Mouse (Mus musculus) retina, adult 2 months (tissue): ENCODE data around the gene Prrt4.
"Not testable (repeated sequence)": the region's sequence is repeated elsewhere in the genome, so short reads cannot be mapped to it uniquely, and the experiment has no call there.

Experiments used
- DNase-seq: peaks from one replicate; pipeline ENCODE4 v3.0.0-alpha.2; 2012; ENCODE audit warnings: low read depth, low spot score

Gene Prrt4

GRCm38 (mm10) chr6:29178888-29179658 lies at the start of gene Prrt4:
Gene Prrt4 (minus strand): TSS chr6:29179584.
- no peak for DNase-seq

- not testable (repeated sequence) for DNase-seq
These were observed 38.3 kb upstream of the Prrt4 start for GRCm38 (mm10) chr6:29217717-29218116.

- DNase-seq: peak; percentile 78
These were observed 36.6 kb upstream of the Prrt4 start, which contains the start of gene Impdh1 for GRCm38 (mm10) chr6:29215881-29216501. Gene Impdh1 (minus strand): TSS chr6:29216364.

GRCm38 (mm10) chr6:29215181-29215580 lies 35.8 kb upstream of the Prrt4 start:
- DNase-seq: peak; percentile 65

- no peak for DNase-seq
These were observed 35.4 kb upstream of the Prrt4 start for GRCm38 (mm10) chr6:29214776-29215175.

DNA sequence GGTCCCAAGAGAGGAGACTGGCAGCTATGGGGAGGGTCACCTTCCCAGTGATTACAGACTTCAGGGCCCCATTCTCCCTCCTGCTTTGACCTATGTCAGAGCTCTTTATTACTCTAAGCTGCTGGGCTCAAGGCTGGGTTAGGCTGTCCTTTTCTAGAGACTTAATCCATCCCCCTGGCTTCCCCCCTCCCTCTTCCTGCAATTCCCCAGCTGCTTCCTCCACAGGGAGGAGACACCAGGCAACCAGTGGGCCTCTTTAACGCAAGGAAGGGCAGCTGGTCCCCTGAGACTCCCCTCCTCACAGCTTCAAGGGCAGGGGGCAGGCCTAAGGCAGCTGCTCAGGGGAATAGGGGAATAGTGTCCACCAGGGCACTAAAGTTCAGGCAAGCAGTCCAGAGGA lies 34.9 kb upstream of the Prrt4 start:
- peak; percentile 85 for DNase-seq

GRCm38 (mm10) chr6:29213436-29213835 lies 34.1 kb upstream of the Prrt4 start:
- DNase-seq: no peak

DNA sequence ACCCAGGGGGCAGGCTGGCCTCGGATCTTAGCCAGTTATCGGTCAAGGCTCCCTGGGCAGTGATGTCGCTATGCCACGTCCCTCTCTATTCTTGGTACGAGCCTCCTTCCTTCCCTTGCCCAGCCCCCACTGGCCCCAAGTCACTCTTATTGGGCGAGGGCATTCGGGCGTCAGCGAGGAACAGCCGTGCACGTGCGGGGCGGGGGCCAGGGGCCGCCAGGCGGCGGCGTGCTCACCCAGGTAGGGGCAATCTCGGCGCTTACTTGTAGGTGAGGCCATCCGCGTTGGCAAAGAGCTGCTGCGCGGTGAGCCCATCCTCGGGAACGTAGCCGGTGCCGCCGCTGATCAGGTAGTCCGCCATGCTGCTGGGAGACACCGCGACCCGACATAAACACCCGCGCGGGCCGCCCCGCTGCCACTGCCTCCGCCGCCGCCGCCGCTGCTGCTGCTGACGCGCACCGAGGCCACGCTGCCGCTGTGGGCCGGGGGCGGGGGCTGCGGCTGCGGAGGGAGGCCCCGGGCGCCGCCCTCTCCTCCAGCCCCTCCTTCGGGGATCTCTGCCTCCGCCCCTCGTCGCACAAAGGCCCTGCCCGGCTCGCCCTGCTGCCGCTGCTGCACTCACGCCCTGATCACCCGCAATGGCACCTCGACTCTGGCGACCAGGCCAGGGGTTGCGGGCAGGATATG lies 32.6 kb upstream of the Prrt4 start:
- DNase-seq: peak; percentile 60

GRCm38 (mm10) chr6:29211146-29211545 lies 31.8 kb upstream of the Prrt4 start:
- no peak for DNase-seq

DNA sequence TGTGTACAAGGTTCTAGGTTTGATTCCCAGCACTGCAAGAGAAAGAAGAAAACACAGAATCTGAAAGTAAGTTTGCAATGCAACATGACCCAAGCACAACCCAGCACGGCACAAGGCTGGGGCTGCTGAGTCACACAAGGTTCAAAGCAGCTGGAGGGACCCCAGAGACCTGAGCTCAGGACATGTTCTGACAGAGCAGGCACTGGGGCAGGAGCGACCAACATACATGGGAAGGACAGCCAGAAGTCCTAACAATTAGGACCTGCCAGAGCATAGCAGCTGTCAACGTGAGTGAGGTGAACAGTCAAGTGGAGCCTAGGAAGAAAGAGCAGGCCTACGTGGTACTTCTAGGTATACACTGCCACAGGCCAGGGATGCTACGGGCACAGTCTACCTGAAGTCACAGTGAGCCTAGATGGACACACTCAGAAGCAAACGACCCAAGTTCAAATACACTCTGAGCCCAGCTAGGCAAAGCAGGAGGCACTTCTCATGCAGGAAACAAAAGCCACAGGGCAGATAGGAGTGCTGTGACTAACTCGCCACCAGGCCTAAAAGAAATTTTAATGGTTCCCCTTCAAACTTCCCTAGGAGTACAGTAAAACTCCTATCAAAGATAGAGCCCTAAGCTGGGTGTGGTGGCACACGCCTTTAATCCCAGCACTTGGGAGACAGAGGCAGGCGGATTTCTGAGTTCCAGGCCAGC lies 31.0 kb upstream of the Prrt4 start:
- no peak for DNase-seq

DNA sequence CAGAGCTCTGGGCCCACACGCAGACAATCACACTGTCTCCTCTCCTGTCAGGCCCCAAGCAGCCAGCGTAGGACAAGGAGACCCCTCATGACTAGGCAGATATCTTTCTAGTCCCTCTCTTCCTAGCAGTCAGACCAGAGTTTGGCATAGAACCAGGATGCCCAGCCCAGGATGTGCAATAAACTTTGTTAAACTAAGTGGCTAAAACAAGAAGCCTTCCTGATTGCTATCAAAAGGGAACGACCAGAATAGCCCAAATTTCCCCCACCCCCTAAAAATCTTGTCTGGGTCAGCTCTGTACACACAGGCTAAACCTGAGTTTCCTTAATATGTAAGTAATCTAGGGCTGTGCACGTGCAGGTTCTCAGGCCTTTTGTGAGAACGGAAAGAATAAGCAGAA lies 28.8 kb upstream of the Prrt4 start:
- DNase-seq: no peak

- DNase-seq: no peak
These were observed 27.6 kb upstream of the Prrt4 start for GRCm38 (mm10) chr6:29207017-29207416.

DNA sequence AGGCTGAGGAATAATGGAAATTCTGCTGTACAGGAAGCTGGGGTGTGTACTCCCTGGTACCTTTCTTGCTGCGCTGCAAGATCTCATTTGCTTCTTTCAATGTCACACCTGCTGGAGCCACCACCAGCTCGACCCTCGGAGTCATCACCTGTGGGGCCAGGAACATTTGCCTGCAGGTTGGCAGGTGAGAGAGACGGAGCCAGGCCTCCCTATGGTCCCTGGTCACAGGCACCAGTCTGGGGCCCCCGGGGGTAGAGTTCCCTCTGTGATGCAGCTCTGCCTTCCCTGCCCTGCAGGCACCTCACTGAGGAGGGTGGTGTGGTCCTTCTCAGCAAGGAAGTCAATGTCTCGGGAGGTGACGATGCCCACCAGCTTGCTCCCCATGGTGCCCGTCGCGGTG lies 26.6 kb upstream of the Prrt4 start:
- DNase-seq: no peak

DNA sequence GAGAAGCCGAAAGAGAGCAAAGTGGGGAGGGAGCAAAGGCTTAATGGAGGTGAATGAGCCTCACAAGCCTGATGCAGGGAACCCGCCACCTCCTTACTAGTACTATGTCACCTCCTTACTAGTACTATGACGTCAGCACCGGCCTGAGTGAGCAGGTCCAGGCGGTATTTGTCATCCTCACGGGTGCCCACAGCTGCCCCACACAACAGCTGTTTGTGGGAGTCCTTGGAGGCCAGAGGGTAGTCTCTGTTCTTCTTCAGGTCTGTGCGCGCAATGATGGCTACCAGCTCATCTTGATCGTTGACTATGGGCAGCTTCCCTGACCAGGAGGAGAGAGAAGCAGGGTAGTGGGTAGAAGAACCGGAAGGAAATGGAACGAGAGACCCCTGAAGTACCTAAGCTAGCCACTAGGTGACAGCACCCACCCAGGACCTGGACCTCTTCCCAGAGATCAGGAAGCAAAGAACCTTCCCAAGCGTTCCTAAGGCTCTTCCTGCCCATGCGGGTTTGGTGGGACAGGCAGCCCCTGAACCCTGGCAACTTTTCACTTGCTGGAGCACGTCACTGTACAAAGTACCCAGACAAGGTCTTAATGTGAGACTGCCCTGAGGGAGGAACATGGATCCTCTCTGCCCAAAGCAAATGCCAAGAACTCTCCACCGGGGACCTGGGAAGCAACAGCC lies 25.7 kb upstream of the Prrt4 start:
- no peak for DNase-seq

GRCm38 (mm10) chr6:29203861-29204585 lies 24.6 kb upstream of the Prrt4 start:
- no peak for DNase-seq

- DNase-seq: no peak
These were observed 23.7 kb upstream of the Prrt4 start for GRCm38 (mm10) chr6:29203096-29203495.

GRCm38 (mm10) chr6:29201988-29202387 lies 22.6 kb upstream of the Prrt4 start:
- no peak for DNase-seq

DNA sequence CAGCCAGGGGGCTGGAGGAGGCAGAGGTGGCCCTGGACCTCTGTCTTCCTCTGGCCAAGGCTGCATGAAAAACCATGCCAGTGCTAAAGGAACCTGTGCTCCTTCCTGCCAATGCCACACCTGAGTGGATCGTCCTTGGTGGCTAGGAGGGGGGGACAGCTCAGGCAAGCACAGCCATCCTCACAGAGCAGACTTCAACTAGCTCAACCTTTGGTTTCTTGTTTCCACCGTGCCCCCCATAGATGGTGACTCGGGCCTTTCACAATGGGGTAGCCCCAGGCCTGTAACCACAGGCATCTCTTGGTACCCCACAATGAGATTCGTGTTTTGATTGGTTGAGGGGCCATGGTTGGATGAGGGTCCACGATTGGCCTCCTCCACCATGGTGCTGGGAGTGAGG lies 22.0 kb upstream of the Prrt4 start:
- no peak for DNase-seq

GRCm38 (mm10) chr6:29200496-29200895 lies 21.1 kb upstream of the Prrt4 start:
- no peak for DNase-seq

- DNase-seq: no peak
These were observed 20.0 kb upstream of the Prrt4 start for GRCm38 (mm10) chr6:29199223-29199855.
